In genomic region chr16:90122439-90122838, GRCm38 (mm10) we compare ENCODE assay signal across 16 mouse cellular contexts. TPM values are rescaled to one million over a fixed set of nuclear protein-coding genes. Genes with fewer than 3 reads are reported as not detected.
DNase-seq lines count a peak whose midpoint lies in the region; ATAC-seq and TF ChIP-seq lines count a peak whose summit lies in the region.
"Had no signal": no experiment of that assay in that cellular context is flagged by ENCODE, and none has a peak within 500 bp of the region (broad histone marks: within the 10 kb centered on the region; RNA-seq: fewer than 3 reads in every experiment).

No protein-coding gene starts in this region.

- no peaks in the 10 kb centered on the region for H3K79me2 ChIP-seq in heart, adult 2 months (replicated peaks; ENCODE audit: control insufficient read depth, insufficient read depth, low read length)

- no peaks in the 10 kb centered on the region for H3K27me3 ChIP-seq in heart, embryonic 12.5 days (replicated peaks)
- H3K27me3 ChIP-seq in heart, adult 2 months (ENCODE audit: control insufficient read depth, insufficient read depth, low read length), result no peaks in the 10 kb centered on the region
- H3K27me3 ChIP-seq in limb, embryonic 10.5 days (ENCODE audit: low read depth, poor library complexity, severe bottlenecking), result no peaks in the 10 kb centered on the region
- H3K27me3 ChIP-seq in forebrain, embryonic 12.5 days, result no peaks in the 10 kb centered on the region
- H3K27me3 ChIP-seq: embryonic facial prominence, embryonic 15.5 days; hindbrain, embryonic 15.5 days; kidney, embryonic 15.5 days had no signal

- H3K9ac ChIP-seq in heart, embryonic 12.5 days, result no peak overlapping the region
- no peak overlapping the region for H3K9ac ChIP-seq in heart, adult 2 months (ENCODE audit: low read depth, low read length)
- H3K9ac ChIP-seq in forebrain, embryonic 12.5 days, result no peak overlapping the region
- H3K9ac ChIP-seq: embryonic facial prominence, embryonic 15.5 days; hindbrain, embryonic 15.5 days; kidney, embryonic 15.5 days; midbrain, embryonic 12.5 days had no signal

- no peak for ATAC-seq in heart, embryonic 12.5 days (ENCODE audit: insufficient number of reproducible peaks, low FRiP score)
- ATAC-seq in forebrain, embryonic 12.5 days (ENCODE audit: low FRiP score), result no peak
- ATAC-seq: CD4-positive, CD25-positive, alpha-beta regulatory T cell, adult 4 months; intestine, embryonic 16.5 days had no signal

- H3K27ac ChIP-seq in heart, embryonic 12.5 days (ENCODE audit: poor library complexity, severe bottlenecking), result peak overlapping the region; percentile 66; the same call in 1 of the 2 replicates
- H3K27ac ChIP-seq in heart, adult 2 months, result no peak overlapping the region
- peak overlapping the region; percentile 69; the same call in 1 of the 2 replicates for H3K27ac ChIP-seq in limb, embryonic 10.5 days
- H3K27ac ChIP-seq in forebrain, embryonic 12.5 days, result no peak overlapping the region
- H3K27ac ChIP-seq: embryonic facial prominence, embryonic 15.5 days; hindbrain, embryonic 15.5 days; kidney, embryonic 15.5 days; macrophage; midbrain, embryonic 12.5 days had no signal

- peaks cover 52% of the 10 kb centered on the region for H3K4me1 ChIP-seq in heart, embryonic 12.5 days (replicated peaks)
- no peaks in the 10 kb centered on the region for H3K4me1 ChIP-seq in heart, adult 2 months (ENCODE audit: control insufficient read depth, insufficient read depth, low read length)
- peaks cover 50% of the 10 kb centered on the region for H3K4me1 ChIP-seq in limb, embryonic 10.5 days
- no peaks in the 10 kb centered on the region; the same call in 1 of the 2 replicates for H3K4me1 ChIP-seq in forebrain, embryonic 12.5 days
- H3K4me1 ChIP-seq: midbrain, embryonic 12.5 days had no signal

- DNase-seq in heart, adult 2 months, result no peak
- peak; percentile 35 for DNase-seq in thymus, postnatal 0 days (ENCODE audit: low spot score)
- DNase-seq in thymus, postnatal 25 days, result no peak
- DNase-seq in limb, embryonic 10.5 days (ENCODE audit: low spot score), result no peak
- DNase-seq in retina, postnatal 1 day, result no peak
- DNase-seq: gastrocnemius, postnatal 25 days; right cerebral cortex, postnatal 4 days had no signal

- TF ChIP-seq POLR2A in heart, adult 2 months (IDR thresholded peaks at IDR 0.05; ENCODE audit: insufficient read depth, low read depth, low read length), result no peak

- TF ChIP-seq CTCF in heart, adult 2 months (IDR thresholded peaks at IDR 0.05), result no peak

- TF ChIP-seq EP300 in heart, adult 2 months (IDR thresholded peaks at IDR 0.05; ENCODE audit: insufficient read depth, low read depth, low read length), result no peak

- H3K4me3 ChIP-seq in heart, embryonic 12.5 days, result no peak overlapping the region
- no peak overlapping the region for H3K4me3 ChIP-seq in heart, adult 2 months
- no peak overlapping the region for H3K4me3 ChIP-seq in limb, embryonic 10.5 days
- no peak overlapping the region for H3K4me3 ChIP-seq in forebrain, embryonic 12.5 days (replicated peaks)
- H3K4me3 ChIP-seq: embryonic facial prominence, embryonic 15.5 days; hindbrain, embryonic 15.5 days; kidney, embryonic 15.5 days; midbrain, embryonic 12.5 days had no signal

- H3K4me2 ChIP-seq in heart, embryonic 12.5 days, result peak overlapping the region; percentile 34; the same call in 1 of the 2 replicates
- no peak overlapping the region for H3K4me2 ChIP-seq in forebrain, embryonic 12.5 days
- H3K4me2 ChIP-seq: embryonic facial prominence, embryonic 15.5 days; hindbrain, embryonic 15.5 days; kidney, embryonic 15.5 days; midbrain, embryonic 12.5 days had no signal

- peaks cover 4% of the 10 kb centered on the region; the same call in 1 of the 2 replicates for H3K9me3 ChIP-seq in heart, embryonic 12.5 days (replicated peaks)
- H3K9me3 ChIP-seq in limb, embryonic 10.5 days (replicated peaks), result peaks cover 8% of the 10 kb centered on the region; the same call in 1 of the 2 replicates
- 0 out of 2 replicates have a peak, but pooled peaks cover 13% of the 10 kb centered on the region for H3K9me3 ChIP-seq in forebrain, embryonic 12.5 days
- H3K9me3 ChIP-seq: embryonic facial prominence, embryonic 15.5 days; hindbrain, embryonic 15.5 days had no signal

- no peaks in the 10 kb centered on the region for H3K36me3 ChIP-seq in heart, embryonic 12.5 days
- H3K36me3 ChIP-seq in heart, adult 2 months (ENCODE audit: control insufficient read depth, insufficient read depth, low read length), result no peaks in the 10 kb centered on the region
- peaks cover 25% of the 10 kb centered on the region for H3K36me3 ChIP-seq in limb, embryonic 10.5 days
- H3K36me3 ChIP-seq in forebrain, embryonic 12.5 days (replicated peaks), result no peaks in the 10 kb centered on the region
- H3K36me3 ChIP-seq: embryonic facial prominence, embryonic 15.5 days; hindbrain, embryonic 15.5 days; midbrain, embryonic 12.5 days had no signal

- 76% methylated on average over 9 of the region's 9 CpGs for WGBS in heart, embryonic 12.5 days
- WGBS in heart, adult 2 months, result 85% methylated on average over 9 of the region's 9 CpGs
- 88% methylated on average over 9 of the region's 9 CpGs for WGBS in limb, embryonic 10.5 days
- 91% methylated on average over 9 of the region's 9 CpGs for WGBS in forebrain, embryonic 12.5 days

- intact Hi-C loops in heart, adult 2 months (cut with DNase I), result no loop called here

RNA-seq across cellular contexts. Expression of gene Tiam1, which starts 21.1 kb away (rescaled TPM):
- polyA plus RNA-seq in heart, embryonic 12.5 days (2016; fragmentation: Nextera tagmentation; extraction: Ambion mirVana), result 15.4 and 16.9 TPM in 2 replicates
- 1 to 10 TPM; 4.4 to 7.9 TPM for total RNA-seq in heart, adult 2 months (2021)
- polyA plus RNA-seq in heart, adult 2 months (2012; rRNA removed), result 2.3 and 2.5 TPM in 2 replicates
- polyA plus RNA-seq in thymus, postnatal 0 days (2015; fragmentation: Nextera tagmentation; extraction: Ambion mirVana), result 25.6 and 32.7 TPM in 2 replicates
- polyA plus RNA-seq in limb, embryonic 10.5 days (2016; fragmentation: Nextera tagmentation; extraction: Ambion mirVana), result 23.8 and 30.8 TPM in 2 replicates
- polyA plus RNA-seq in forebrain, embryonic 12.5 days (2016; fragmentation: Nextera tagmentation; extraction: Ambion mirVana), result 24.7 and 31.5 TPM in 2 replicates

Comparison
In these comparisons a context has a peak if more than half of its experiments do, and no peak if none do; other contexts are left out.
1. H3K27ac ChIP-seq: peak in heart, embryonic 12.5 days (single experiment) and limb, embryonic 10.5 days (single experiment); none in heart, adult 2 months (single experiment) and forebrain, embryonic 12.5 days (single experiment).